Mouse (Mus musculus) urinary bladder, adult 18-20 months (tissue): ENCODE results near the gene Tyk2.
A peak's percentile ranks its signal among the peaks of the same experiment; 100 is the strongest.

Source experiments
- DNase-seq, 2 experiments: peaks; one replicate each; pipeline ENCODE4 v3.0.0; 2022; ENCODE audit warnings: low spot score in 2 of 2, mixed read lengths in 2 of 2

Gene Tyk2

DNA sequence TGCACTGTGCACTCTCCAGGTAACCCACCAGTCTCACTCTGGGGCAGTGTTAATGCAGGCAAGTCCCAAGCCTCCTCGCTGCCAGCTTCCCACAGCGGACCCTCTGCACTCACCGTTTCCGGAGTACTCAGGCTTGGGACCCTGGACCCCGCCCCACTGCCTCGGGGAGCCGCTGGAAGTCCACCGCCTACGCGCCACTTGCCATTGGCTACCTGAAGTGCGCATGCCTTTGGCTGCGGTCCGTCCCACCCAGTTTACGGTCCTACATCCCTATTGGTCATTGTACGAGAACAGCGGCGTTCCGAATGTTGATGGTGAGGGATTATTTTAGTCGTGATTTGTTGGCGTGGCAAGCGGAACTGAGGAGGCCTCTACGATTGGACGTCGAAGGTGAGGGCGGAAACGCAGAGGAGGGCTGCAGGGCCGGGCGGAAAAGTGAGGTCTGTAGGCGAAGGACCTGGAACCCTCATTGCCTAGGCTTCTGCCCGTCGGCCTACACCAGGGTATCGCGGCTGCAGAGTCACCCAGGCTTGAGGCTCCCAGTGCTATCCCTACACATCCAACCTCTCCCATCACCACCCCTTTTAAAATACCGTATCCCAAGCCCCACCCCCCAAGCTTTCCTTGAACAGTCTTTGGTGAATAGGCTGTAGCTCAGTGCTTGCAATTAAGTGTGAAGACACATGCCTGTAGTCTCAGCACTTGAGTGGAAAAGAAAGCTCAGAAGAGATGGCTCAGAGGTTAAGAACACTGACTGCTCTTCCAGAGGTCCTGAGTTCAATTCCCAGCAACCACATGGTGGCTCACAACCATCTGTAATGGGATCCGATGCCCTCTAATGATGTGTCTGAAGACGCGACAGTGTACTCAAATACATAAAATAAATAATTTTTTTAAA is at the start of gene Tyk2:
TSS of gene Tyk2 (minus strand) at position 185 of the 898 bp plus-strand sequence.
- peak; percentile 79 to 92 for DNase-seq

DNA sequence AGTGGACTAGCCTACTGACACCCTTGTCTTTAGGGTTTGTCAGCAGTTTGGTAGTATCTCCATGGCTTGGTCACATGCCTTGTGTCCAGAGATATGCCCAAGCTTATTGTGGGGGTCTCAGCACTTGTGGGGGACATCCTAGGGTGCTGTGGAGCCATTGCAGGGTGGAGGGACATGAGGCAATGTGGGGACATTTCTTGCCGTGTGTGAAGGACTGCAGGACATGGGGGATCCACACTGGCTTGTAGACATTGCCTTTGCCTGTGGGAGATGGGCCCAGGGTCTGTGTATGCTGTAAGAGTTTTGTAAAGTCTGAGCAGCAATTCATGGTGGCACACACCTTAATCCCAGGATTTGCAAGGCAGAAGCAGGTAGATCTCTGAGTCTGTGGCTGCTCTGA is 49.8 kb upstream of the Tyk2 start:
- DNase-seq, result no peak

- no peak for DNase-seq
These were observed 49.4 kb upstream of the Tyk2 start for GRCm38 (mm10) chr9:21180402-21180801.

DNA sequence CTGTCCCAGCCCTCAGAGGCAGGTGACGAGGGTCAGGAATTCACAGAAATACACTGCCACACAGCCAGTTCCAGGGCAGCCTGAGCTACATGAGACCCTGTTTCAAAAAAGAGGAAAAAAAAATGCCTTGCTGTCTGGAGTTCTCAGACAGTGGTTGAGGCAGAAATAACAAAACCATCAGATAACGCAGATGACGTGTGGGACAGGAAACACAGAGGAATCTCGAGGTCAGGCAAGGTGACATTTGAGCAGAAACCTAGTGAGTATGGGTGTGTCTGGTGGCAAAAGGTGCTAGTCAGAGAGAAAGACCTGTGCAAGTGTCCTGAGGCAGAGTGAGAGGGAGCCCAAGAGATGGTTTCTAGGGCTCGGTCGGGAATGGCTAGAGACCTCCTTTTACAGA is 41.3 kb upstream of the Tyk2 start:
- no peak for DNase-seq

GRCm38 (mm10) chr9:21169157-21169556 is 38.1 kb upstream of the Tyk2 start:
- no peak for DNase-seq

GRCm38 (mm10) chr9:21168161-21169123 is 37.4 kb upstream of the Tyk2 start:
- no peak for DNase-seq

DNA sequence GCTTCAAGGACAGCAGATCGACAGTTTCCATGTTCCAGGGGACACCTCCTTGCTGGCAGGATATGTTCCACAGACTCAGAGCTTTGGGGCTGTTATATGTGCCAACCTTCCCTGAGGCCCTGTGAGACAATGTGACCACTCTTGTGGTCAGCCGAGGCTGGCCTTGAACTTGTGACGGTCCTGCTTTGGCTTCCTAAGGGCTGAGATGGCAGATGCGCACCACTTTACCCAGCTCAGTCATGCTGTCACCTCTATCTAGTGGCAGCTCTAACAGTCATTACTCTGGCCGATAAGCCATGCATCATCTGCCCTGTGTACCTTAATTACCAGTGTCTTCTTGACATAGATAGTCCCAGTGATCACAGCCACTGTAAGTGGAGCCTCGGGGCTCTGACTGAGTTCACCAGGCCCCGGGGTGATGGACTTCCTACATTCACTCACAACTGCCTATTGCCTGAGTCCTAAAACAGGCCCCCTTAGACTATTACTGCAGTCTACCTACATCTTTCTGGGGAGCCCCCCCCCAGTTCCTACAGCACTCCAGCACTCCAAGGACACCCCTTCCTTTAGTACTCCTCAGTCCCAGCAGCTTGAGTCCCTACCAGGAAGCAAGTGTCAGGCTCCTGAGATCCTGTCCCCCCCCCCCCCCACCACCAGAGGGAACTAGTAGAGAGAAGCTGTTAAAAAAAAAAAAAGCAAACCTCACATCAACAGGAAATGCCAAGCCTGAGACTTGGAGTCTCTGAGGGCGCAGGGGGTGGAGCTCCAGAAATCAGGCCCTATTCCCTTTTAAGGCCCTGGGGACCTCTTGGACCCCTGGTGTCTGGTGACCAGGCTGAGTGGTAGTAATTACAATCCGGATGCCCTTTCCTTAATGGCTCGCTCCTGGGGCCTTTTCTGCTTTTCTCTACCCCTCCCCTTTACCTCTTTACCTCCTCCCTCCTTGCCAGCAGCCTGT is 36.4 kb upstream of the Tyk2 start:
- DNase-seq, result no peak

DNA sequence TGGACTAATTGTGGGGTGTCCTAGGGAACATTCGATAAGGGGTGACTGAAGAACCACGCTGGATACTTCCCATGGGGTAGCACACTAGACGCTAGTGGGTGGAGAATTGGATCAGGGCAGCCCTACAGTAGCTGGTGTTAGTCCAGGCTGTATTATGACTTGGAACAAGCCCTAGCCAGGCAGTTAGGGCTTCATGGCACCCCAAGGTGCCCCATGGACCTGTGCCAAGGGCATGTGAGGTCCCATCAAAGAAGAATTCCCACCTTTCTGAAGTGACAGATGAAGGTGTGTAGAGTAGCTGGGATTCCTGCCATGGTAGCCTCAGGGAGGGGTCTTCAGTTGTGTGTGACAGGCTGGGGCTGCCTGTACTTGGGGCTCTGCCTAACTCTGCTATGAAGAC is 35.5 kb upstream of the Tyk2 start:
- DNase-seq, result no peak

- DNase-seq, result no peak
These were observed 35.0 kb upstream of the Tyk2 start for GRCm38 (mm10) chr9:21165952-21166451.

DNA sequence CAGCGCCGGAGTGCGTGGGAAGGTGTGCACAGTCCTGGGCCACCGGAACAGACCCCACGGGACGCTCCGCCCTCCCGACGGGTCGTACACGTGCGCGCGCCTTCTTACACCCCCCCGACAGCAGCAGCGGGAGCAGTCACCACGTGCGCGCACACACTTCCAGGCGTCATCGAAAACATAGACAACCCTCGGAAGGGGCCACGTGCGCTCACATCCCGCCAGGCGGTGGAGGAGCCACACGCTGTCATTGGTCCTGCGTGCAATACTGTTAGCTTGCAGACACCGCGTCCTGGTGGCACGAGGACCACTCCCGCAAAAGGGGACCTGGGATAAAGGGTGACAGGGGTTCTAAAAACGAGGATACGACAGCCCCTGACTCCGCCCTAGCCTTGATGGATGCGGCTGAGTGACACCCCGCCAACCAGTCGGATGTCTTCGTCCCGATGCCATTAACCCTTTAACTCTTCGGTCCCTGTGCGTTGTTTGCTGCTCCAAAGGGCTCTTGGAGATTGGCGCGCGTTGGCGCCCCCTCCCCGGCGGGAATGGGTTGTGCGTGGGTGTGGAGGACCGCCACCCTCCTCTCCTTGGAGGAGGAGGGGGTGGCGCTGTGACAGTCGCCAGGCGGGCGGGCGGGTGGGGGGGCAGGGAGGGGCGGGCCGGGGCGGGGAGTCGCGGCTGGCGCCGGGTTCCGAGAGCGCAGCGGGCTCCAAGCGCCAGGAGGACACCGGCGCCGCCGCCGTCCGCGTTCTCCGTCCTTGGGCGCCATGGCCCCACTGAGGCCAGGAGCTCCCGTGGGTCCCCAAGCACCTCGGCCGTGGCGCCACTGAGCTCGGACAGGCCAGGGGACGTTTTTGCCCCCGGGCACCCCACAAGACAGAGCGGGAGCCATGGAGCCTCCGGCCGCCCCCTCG is 34.3 kb upstream of the Tyk2 start, which contains the start of gene Pde4a:
TSS of gene Pde4a (plus strand) at position 674 of the 911 bp plus-strand sequence.
- no peak for DNase-seq

- no peak for DNase-seq
These were observed 33.0 kb upstream of the Tyk2 start for GRCm38 (mm10) chr9:21164072-21164471.

DNA sequence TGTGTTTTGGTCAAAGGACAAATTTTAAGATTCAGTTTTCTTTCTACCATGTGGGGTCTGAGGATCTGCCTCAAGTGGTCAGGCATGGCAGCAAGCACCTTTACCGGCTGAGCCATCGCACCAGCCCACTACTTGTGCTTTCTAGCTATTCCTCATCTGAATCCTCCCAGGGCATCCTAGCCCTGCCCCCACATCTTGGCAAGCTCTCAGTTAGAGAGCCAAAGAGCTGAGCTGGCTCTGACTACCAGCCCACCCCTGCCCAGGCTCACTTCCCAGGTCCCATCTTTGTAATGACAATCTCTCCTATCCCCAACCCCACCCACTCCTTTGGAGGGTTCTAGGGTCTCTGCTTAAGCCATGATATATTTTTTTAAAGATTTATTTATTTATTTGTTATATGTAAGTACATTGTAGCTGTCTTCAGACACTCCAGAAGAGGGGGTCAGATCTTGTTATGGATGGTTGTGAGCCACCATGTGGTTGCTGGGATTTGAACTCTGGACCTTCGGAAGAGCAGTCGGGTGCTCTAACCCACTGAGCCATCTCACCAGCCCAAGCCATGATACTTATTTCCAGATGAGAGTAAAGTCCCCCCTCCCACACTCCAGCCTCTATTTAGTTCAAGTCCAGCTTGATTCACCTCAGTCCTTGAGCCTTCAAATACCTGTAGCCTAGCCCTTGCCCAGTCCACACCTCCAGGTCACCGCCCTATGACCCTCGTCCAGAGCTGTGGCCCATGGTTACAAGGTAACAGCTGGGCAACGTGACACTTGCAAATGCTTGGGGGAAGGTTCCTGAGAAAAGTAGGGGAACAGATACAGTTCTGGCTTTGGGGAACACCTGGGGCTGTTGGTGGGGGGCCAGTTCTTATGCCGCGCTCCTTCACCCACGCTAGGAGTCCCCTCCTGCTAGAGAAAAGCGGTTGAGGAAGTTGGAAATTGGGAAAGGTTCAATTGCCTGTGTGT is 32.3 kb upstream of the Tyk2 start:
- no peak for DNase-seq

DNA sequence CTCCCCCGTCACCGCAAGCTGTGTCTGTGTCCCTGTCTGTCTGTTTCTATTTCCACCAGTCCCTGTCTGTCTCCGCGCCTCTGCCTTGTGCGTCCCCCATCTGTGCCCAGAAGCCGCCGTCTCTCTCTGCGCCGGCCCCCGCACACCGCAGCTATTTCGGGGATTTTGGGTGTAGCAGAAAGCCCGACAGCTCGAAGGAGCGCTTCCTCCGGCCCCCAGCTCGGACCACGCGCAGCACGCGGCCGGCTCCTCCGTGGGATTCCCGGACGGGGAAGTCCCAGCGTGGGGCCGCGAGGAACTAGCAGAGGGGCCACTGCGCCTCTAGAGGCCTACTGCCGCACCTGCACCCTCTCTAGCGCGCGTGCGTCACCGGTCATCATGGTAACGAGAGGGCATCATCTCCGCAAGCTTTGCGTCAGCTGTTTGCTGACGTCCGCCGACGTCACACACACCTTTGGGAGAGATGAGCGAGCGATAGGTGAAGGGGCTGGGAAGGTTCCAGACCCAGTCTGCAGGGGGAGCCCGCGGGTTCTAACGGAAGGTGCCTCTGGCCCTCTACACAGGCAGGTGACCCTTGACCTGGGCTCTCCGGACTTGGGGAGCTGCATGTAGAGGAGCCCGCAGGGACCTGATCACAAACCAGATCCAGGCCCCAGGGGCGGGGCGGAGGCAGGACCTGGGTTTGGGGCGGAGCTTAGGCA is 30.3 kb upstream of the Tyk2 start:
- peak; percentile 71 to 88 for DNase-seq

- DNase-seq, result no peak
These were observed 23.7 kb upstream of the Tyk2 start for GRCm38 (mm10) chr9:21154787-21155186.

DNA sequence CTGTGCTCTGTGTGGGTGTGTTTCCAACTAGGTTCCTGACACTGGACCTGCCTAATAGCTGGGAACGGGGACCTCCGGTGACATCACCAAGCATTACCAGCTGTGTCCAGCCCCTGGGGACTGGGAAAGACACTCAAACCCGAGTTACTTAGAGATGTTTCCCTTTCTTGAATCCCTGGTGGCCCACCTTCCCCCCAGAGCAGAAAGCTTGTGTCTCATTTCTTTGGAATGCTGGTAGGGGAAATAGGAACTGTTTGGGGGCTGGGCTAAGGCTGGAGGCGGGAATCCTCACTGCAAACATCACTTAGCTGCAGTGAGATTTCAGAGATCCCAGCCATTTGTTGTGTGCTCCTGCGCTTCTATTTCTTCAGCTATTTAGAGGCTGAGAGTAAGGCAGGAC is 22.8 kb upstream of the Tyk2 start:
- no peak for DNase-seq

DNA sequence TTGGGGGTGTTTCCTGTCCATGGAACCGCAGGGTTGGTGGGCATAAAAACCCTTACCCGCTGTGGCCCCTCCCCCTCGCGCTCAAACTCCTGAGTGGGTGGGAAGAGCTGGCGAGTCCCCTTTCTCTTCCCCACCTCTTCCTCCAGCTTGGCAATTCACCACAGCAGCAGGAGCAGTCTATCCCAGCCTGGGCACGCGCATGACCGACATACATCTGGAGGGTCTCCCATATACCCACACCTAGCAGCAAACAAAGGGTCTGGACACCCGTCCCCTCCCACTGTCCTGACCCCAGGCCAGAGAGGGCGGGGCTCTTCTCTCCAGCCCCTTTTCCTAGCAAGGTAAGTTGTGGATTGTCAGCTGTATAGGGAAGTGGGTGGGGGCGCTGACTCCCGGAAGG is 22.3 kb upstream of the Tyk2 start:
- no peak for DNase-seq

GRCm38 (mm10) chr9:21152715-21153114 is 21.7 kb upstream of the Tyk2 start:
- no peak for DNase-seq
